Comparison of ENCODE assay signal across 8 mouse cellular contexts in the genomic region with DNA sequence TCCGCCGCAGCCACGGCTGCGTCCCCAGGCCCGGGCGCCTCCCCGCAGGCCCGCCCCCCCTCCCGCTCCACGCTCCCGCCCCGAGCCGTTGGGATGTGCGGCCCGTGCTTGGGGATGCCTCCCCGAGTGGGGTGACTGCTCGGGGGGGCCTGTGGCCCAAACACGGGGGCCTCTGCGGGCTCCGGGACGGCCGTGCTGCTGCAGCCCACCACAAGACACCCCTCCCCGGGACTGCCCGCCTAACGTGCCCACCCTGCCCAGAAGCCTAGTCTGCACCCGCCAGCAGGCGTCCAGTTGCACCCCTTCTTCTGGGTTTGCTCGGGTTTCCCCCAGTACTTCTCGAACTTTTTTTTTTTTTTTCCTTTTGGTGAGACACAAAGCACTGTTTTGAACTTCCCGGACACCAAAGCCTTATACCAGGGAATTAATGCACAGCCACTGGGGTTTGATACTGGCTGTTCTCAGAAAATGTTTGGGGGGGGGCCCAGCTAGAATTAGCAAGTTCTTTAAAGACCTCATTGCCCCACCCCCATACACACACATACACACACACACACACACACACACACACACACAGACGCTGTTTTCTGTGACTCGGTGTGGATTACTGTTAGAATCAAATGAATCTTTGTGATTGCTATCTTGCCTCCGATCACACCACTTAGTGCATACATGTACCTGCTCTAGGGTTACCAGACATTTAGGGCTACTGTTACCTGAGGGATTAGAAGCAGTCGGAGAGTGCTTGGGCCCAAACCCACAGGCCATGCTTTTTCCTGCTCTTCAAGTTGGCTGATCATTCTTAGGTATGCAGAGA. TPM values are rescaled to one million over a fixed set of nuclear protein-coding genes. Genes with fewer than 3 reads are reported as not detected.
DNase-seq lines count a peak whose midpoint lies in the region; ATAC-seq and TF ChIP-seq lines count a peak whose summit lies in the region.

No protein-coding gene starts in this region.

- peak overlapping the region; percentile 92 for H3K4me3 ChIP-seq in forebrain, embryonic 15.5 days
- H3K4me3 ChIP-seq in liver, embryonic 15.5 days (replicated peaks) = peak overlapping the region; percentile 92
- H3K4me3 ChIP-seq in stomach, postnatal 0 days (ENCODE audit: low read depth, low read length) = peak overlapping the region; percentile 87

- H3K27me3 ChIP-seq in forebrain, embryonic 15.5 days = no peaks in the 10 kb centered on the region
- H3K27me3 ChIP-seq in liver, embryonic 15.5 days = no peaks in the 10 kb centered on the region
- H3K27me3 ChIP-seq in stomach, postnatal 0 days (ENCODE audit: control insufficient read depth, insufficient read depth, low read length) = no peaks in the 10 kb centered on the region

- peak; percentile 47 for ATAC-seq in forebrain, embryonic 15.5 days (replicated peaks)
- ATAC-seq in liver, embryonic 15.5 days (ENCODE audit: insufficient read depth) = peak; percentile 63
- no peak; the same call in 1 of the 2 replicates for ATAC-seq in stomach, postnatal 0 days (ENCODE audit: low FRiP score, low TSS enrichment)

- peaks cover 30% of the 10 kb centered on the region for H3K4me1 ChIP-seq in forebrain, embryonic 15.5 days
- H3K4me1 ChIP-seq in liver, embryonic 15.5 days (replicated peaks) = peaks cover 26% of the 10 kb centered on the region
- H3K4me1 ChIP-seq in stomach, postnatal 0 days (replicated peaks; ENCODE audit: control insufficient read depth, insufficient read depth) = no peaks in the 10 kb centered on the region

- peak; percentile 4; the same call in 1 of the 2 replicates for TF ChIP-seq CTCF in stomach, postnatal 0 days (IDR thresholded peaks at IDR 0.05; ENCODE audit: low read depth)

- no peaks in the 10 kb centered on the region for H3K9me3 ChIP-seq in forebrain, embryonic 15.5 days
- H3K9me3 ChIP-seq in liver, embryonic 15.5 days (replicated peaks) = no peaks in the 10 kb centered on the region
- no peaks in the 10 kb centered on the region for H3K9me3 ChIP-seq in stomach, postnatal 0 days (ENCODE audit: control insufficient read depth, low read length)

- peaks cover 8% of the 10 kb centered on the region; the same call in 1 of the 2 replicates for H3K36me3 ChIP-seq in forebrain, embryonic 15.5 days
- H3K36me3 ChIP-seq in liver, embryonic 15.5 days (replicated peaks) = peaks cover 21% of the 10 kb centered on the region
- 0 out of 2 replicates have a peak, but pooled peaks cover 3% of the 10 kb centered on the region for H3K36me3 ChIP-seq in stomach, postnatal 0 days (ENCODE audit: control insufficient read depth, insufficient read depth, low read length)

- H3K27ac ChIP-seq in forebrain, embryonic 15.5 days (replicated peaks) = peak overlapping the region; percentile 99
- peak overlapping the region; percentile 97 for H3K27ac ChIP-seq in liver, embryonic 15.5 days (replicated peaks)
- peak overlapping the region; percentile 100; the same call in 1 of the 2 replicates for H3K27ac ChIP-seq in stomach, postnatal 0 days (replicated peaks)

- no peak for TF ChIP-seq EP300 in stomach, postnatal 0 days (optimal IDR thresholded peaks at IDR 0.05)

- DNase-seq in gastrocnemius, postnatal 14 days = peak; percentile 33
- DNase-seq in gastrocnemius, adult 8-10 months (ENCODE audit: low spot score in 2 of 2) = no peak
- DNase-seq in spleen, postnatal 14 days (ENCODE audit: low spot score in 2 of 2) = peak; percentile 33 to 37
- DNase-seq in spleen, adult 12 weeks (ENCODE audit: low spot score) = no peak
- no peak for DNase-seq in stomach, postnatal 0 days (ENCODE audit: low spot score)
- no peak for DNase-seq in left cerebral cortex, adult 18-20 months (ENCODE audit: low spot score in 2 of 2)

- peak overlapping the region; percentile 90 for H3K4me2 ChIP-seq in forebrain, embryonic 15.5 days (replicated peaks)
- H3K4me2 ChIP-seq in liver, embryonic 15.5 days = peak overlapping the region; percentile 99
- H3K4me2 ChIP-seq in stomach, postnatal 0 days (replicated peaks; ENCODE audit: low read depth) = peak overlapping the region; percentile 87

- 3% methylated on average over 30 of the region's 34 CpGs for WGBS in forebrain, embryonic 15.5 days
- WGBS in liver, embryonic 15.5 days (ENCODE audit: insufficient replicate concordance) = 4% methylated on average over 34 of the region's 34 CpGs
- WGBS in stomach, postnatal 0 days = 4% methylated on average over 23 of the region's 34 CpGs

- intact Hi-C loops in gastrocnemius, postnatal 14 days (cut with DNase I; ENCODE audit: low total_unique reads) = loop anchor here (5.0 kb wide), 1 partner anchor 129 kb away; the partner anchor contains the start of genes Hmgb1 and Uspl1

- peak overlapping the region; percentile 42 for H3K9ac ChIP-seq in forebrain, embryonic 15.5 days (replicated peaks)
- peak overlapping the region; percentile 97 for H3K9ac ChIP-seq in liver, embryonic 15.5 days
- H3K9ac ChIP-seq in stomach, postnatal 0 days (ENCODE audit: low read length) = peak overlapping the region; percentile 63; the same call in 1 of the 2 replicates

RNA-seq across cellular contexts. Expression of gene Gm42791, which starts 58.6 kb away (rescaled TPM):
- total RNA-seq in gastrocnemius, postnatal 14 days (2021) = 1 to 10 TPM; 1.1 to 1.5 TPM
- total RNA-seq in gastrocnemius, adult 8-10 months (2022) = 1 to 10 TPM; 2.1 to 2.7 (median 2.5) TPM
- 5.6 and 7.4 TPM in 2 replicates for polyA plus RNA-seq in forebrain, embryonic 15.5 days (2015; fragmentation: Nextera tagmentation; extraction: Ambion mirVana)
- polyA plus RNA-seq in liver, embryonic 15.5 days (2015; fragmentation: Nextera tagmentation; extraction: Ambion mirVana) = 1.1 TPM in 1 of 2 replicates, not detected in the other
- 0.99 TPM in 1 of 2 replicates, not detected in the other for polyA plus RNA-seq in stomach, postnatal 0 days (2015; fragmentation: Nextera tagmentation; extraction: Ambion mirVana)
- 10 to 100 TPM; 31.6 to 40.1 TPM for total RNA-seq in left cerebral cortex, adult 18-20 months (2021)

Comparison
In these comparisons a context has a peak if more than half of its experiments do, and no peak if none do; other contexts are left out.
1. DNase-seq: peak in gastrocnemius, postnatal 14 days (single experiment) and spleen, postnatal 14 days (2 of 2); none in gastrocnemius, adult 8-10 months (0 of 2), spleen, adult 12 weeks (single experiment), stomach, postnatal 0 days (single experiment) and left cerebral cortex, adult 18-20 months (0 of 2).
2. H3K9ac ChIP-seq: peak in every context shown above with its lines; median percentile 97 in liver, embryonic 15.5 days; 63 in stomach, postnatal 0 days; 42 in forebrain, embryonic 15.5 days.
3. RNA of gene Gm42791, which starts 58.6 kb away (total RNA-seq): 31.6 to 40.1 TPM in left cerebral cortex, adult 18-20 months; 2.1 to 2.7 TPM in gastrocnemius, adult 8-10 months and 1.1 to 1.5 TPM in gastrocnemius, postnatal 14 days; every median in the first group is over 4 times any median in the second.
4. Peak in every context shown above with its lines, with median percentiles within 50 percentile points of each other: H3K27ac ChIP-seq, H3K4me2 ChIP-seq and H3K4me3 ChIP-seq.